8 mouse cellular contexts compared by ENCODE assay signal in the genomic region with DNA sequence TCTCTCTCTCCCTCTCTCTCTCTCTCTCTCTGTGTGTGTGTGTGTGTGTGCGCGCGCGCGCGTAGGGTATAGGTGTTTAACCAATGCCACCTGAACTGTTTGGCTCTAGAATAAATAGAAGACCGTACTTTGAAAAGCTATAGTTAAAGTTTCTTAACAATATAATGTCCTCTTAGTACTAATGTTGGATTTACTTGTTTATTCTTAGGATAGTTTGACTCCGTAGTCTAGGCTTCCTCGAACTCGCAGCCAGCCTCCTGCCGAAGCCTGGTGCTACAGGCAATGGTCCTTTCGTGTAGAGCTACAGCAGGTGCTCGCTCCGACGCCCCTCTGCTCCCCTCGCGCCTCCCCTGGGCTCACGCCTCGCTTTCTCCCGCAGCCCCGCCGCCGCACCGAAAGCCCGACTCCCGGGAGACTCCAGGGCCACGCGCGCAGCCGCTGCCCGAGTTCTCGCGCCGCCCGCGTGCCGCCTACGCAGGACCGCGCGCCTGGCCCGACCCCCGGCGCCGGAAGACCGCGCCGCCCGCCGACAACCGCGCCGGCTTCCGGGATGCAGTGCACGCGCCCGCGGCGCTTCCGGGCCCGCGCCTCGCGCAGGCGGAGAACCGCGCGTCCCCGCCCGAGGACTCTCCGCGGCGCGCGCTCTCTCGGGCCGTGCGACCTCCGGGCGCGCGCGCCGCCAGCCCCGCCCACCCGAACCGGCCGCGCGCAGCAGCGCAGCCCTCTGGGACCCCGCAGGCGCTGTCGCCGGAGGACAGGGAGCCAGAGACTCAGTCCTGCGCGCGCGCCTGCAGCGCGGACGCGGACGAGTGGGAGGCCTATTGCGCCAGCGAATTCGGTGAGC. TPM values are rescaled to one million over a fixed set of nuclear protein-coding genes. Genes with fewer than 3 reads are reported as not detected.
DNase-seq lines count a peak whose midpoint lies in the region; ATAC-seq and TF ChIP-seq lines count a peak whose summit lies in the region.

No protein-coding gene starts in this region.

- TF ChIP-seq CTCF in G1E (IDR thresholded peaks at IDR 0.05; ENCODE audit: low read depth, low read length): no peak
- no peak for TF ChIP-seq CTCF in heart, postnatal 0 days (IDR thresholded peaks at IDR 0.05; ENCODE audit: low read depth)
- no peak for TF ChIP-seq CTCF in lung, adult 2 months (IDR thresholded peaks at IDR 0.05; ENCODE audit: insufficient read depth, low read length)
- TF ChIP-seq CTCF in thymus, adult 2 months (IDR thresholded peaks at IDR 0.05; ENCODE audit: borderline replicate concordance, control insufficient read depth, extremely low read depth, insufficient read depth, low read length, poor library complexity): peak; percentile 64; the same call in 1 of the 2 replicates

- peak; percentile 72 for ATAC-seq in G1E (ENCODE audit: extremely low read depth, insufficient number of reproducible peaks, low FRiP score, poor library complexity, severe bottlenecking)
- peak; percentile 92 for ATAC-seq in forebrain, embryonic 12.5 days (ENCODE audit: low FRiP score)
- ATAC-seq in heart, postnatal 0 days (ENCODE audit: insufficient read depth, low read depth): peak; percentile 89

- peak; percentile 92 for DNase-seq in G1E (ENCODE audit: low spot score)
- DNase-seq in c-Kit-positive CD71-positive TER-119-positive erythroid progenitor cells, embryonic 14.5 days (ENCODE audit: low spot score): peak; percentile 74
- peak; percentile 88 for DNase-seq in heart, postnatal 0 days (ENCODE audit: low spot score)
- DNase-seq in kidney, postnatal 4 days: peak; percentile 91 to 96
- peak; percentile 82 for DNase-seq in lung, adult 2 months
- DNase-seq in ovary, adult 18-20 months (ENCODE audit: low spot score): peak; percentile 81
- DNase-seq in thymus, adult 2 months: peak; percentile 92

- H3K36me3 ChIP-seq in G1E (replicated peaks): peaks cover 6% of the 10 kb centered on the region
- no peaks in the 10 kb centered on the region for H3K36me3 ChIP-seq in forebrain, embryonic 12.5 days (replicated peaks)
- no peaks in the 10 kb centered on the region for H3K36me3 ChIP-seq in heart, postnatal 0 days (replicated peaks; ENCODE audit: control insufficient read depth, insufficient read depth, low read length)
- no peaks in the 10 kb centered on the region for H3K36me3 ChIP-seq in thymus, adult 2 months (ENCODE audit: control insufficient read depth, insufficient read depth, low read length)

- H3K27me3 ChIP-seq in G1E (ENCODE audit: insufficient read depth, low read length): peaks cover 30% of the 10 kb centered on the region
- H3K27me3 ChIP-seq in forebrain, embryonic 12.5 days: 0 out of 2 replicates have a peak, but pooled peaks cover 16% of the 10 kb centered on the region
- H3K27me3 ChIP-seq in heart, postnatal 0 days (ENCODE audit: control insufficient read depth, insufficient read depth, low read length): peaks cover 4% of the 10 kb centered on the region; the same call in 1 of the 2 replicates
- peaks cover 13% of the 10 kb centered on the region; the same call in 1 of the 2 replicates for H3K27me3 ChIP-seq in thymus, adult 2 months (ENCODE audit: control insufficient read depth, insufficient read depth, low read length)

- WGBS in forebrain, embryonic 12.5 days: under 1% methylated on average over 107 of the region's 107 CpGs
- under 1% methylated on average over 87 of the region's 107 CpGs for WGBS in heart, postnatal 0 days
- 5% methylated on average over 102 of the region's 107 CpGs for WGBS in lung, adult 2 months
- 3% methylated on average over 106 of the region's 107 CpGs for WGBS in thymus, adult 2 months

- TF ChIP-seq EP300 in heart, postnatal 0 days (IDR thresholded peaks at IDR 0.05; ENCODE audit: low read depth): no peak

- H3K4me3 ChIP-seq in G1E (ENCODE audit: low read depth, low read length): peak overlapping the region; percentile 81
- H3K4me3 ChIP-seq in forebrain, embryonic 12.5 days (replicated peaks): peak overlapping the region; percentile 63
- H3K4me3 ChIP-seq in heart, postnatal 0 days (ENCODE audit: low read depth, low read length): peak overlapping the region; percentile 63
- H3K4me3 ChIP-seq in lung, adult 2 months (replicated peaks; ENCODE audit: extremely low read depth, low read depth, low read length): peak overlapping the region; percentile 99
- peak overlapping the region; percentile 61 for H3K4me3 ChIP-seq in thymus, adult 2 months (ENCODE audit: control insufficient read depth, insufficient read depth, low read length)

- H3K27ac ChIP-seq in forebrain, embryonic 12.5 days: peak overlapping the region; percentile 85
- peak overlapping the region; percentile 80 for H3K27ac ChIP-seq in heart, postnatal 0 days (ENCODE audit: low read depth)
- no peak overlapping the region for H3K27ac ChIP-seq in thymus, adult 2 months (ENCODE audit: control insufficient read depth, insufficient read depth, low read length)

- peaks cover 35% of the 10 kb centered on the region for H3K4me1 ChIP-seq in G1E (ENCODE audit: insufficient read depth, low read depth, low read length)
- H3K4me1 ChIP-seq in forebrain, embryonic 12.5 days: peaks cover 56% of the 10 kb centered on the region
- H3K4me1 ChIP-seq in heart, postnatal 0 days (ENCODE audit: control insufficient read depth, insufficient read depth): peaks cover 13% of the 10 kb centered on the region; the same call in 1 of the 2 replicates
- H3K4me1 ChIP-seq in lung, adult 2 months (ENCODE audit: control insufficient read depth, insufficient read depth, low read length): peaks cover 10% of the 10 kb centered on the region
- H3K4me1 ChIP-seq in thymus, adult 2 months (replicated peaks; ENCODE audit: control insufficient read depth, insufficient read depth, low read length): peaks cover 21% of the 10 kb centered on the region

- no peaks in the 10 kb centered on the region for H3K9me3 ChIP-seq in G1E (replicated peaks)
- H3K9me3 ChIP-seq in forebrain, embryonic 12.5 days: no peaks in the 10 kb centered on the region
- H3K9me3 ChIP-seq in heart, postnatal 0 days (replicated peaks; ENCODE audit: control insufficient read depth, low read length): no peaks in the 10 kb centered on the region

- H3K9ac ChIP-seq in forebrain, embryonic 12.5 days: peak overlapping the region; percentile 69
- peak overlapping the region; percentile 59 for H3K9ac ChIP-seq in heart, postnatal 0 days (replicated peaks; ENCODE audit: low read depth, low read length)

- H3K4me2 ChIP-seq in forebrain, embryonic 12.5 days: peak overlapping the region; percentile 66
- H3K4me2 ChIP-seq in heart, postnatal 0 days (ENCODE audit: low read depth, low read length): peak overlapping the region; percentile 84

- TF ChIP-seq POLR2A in lung, adult 2 months (IDR thresholded peaks at IDR 0.05; ENCODE audit: borderline replicate concordance, extremely low read depth, low read depth, low read length): peak; percentile 50; the same call in 1 of the 2 replicates
- TF ChIP-seq POLR2A in thymus, adult 2 months (IDR thresholded peaks at IDR 0.05; ENCODE audit: control insufficient read depth, extremely low read depth, insufficient read depth, low read length, poor library complexity): peak; percentile 74

RNA-seq across cellular contexts. Expression of gene 1810010H24Rik, which starts 2.2 kb away (rescaled TPM):
- total RNA-seq in G1E (2014; fragmentation: Nextera tagmentation) (2.6 and 5.5 TPM in 2 replicates), G1E (2017) (0.87 and 1.3 TPM in 2 replicates)
- 0.62 and 0.63 TPM in 2 replicates for polyA plus RNA-seq in G1E (2012)
- polyA plus RNA-seq in forebrain, embryonic 12.5 days (2016; fragmentation: Nextera tagmentation; extraction: Ambion mirVana): 2.4 and 3.1 TPM in 2 replicates
- 1.7 and 4.0 TPM in 2 replicates for total RNA-seq in heart, postnatal 0 days (2014; rRNA removed; ENCODE audit: low replicate concordance)
- 2.6 and 3.4 TPM in 2 replicates for polyA plus RNA-seq in heart, postnatal 0 days (2015; fragmentation: Nextera tagmentation; extraction: Ambion mirVana)
- polyA plus RNA-seq in lung, adult 2 months (2012; rRNA removed): 39.7 and 53.1 TPM in 2 replicates
- polyA plus RNA-seq in thymus, adult 2 months (2012; rRNA removed): 0.97 and 1.3 TPM in 2 replicates

RNA-seq across cellular contexts. Expression of gene Kpna2, which starts 28.3 kb away (rescaled TPM):
- total RNA-seq in G1E (2014; fragmentation: Nextera tagmentation) (302 and 432 TPM in 2 replicates), G1E (2017) (62.0 and 66.2 TPM in 2 replicates)
- polyA plus RNA-seq in G1E (2012): 13.7 and 16.5 TPM in 2 replicates
- polyA plus RNA-seq in forebrain, embryonic 12.5 days (2016; fragmentation: Nextera tagmentation; extraction: Ambion mirVana): 567 and 599 TPM in 2 replicates
- 177 and 180 TPM in 2 replicates for total RNA-seq in heart, postnatal 0 days (2014; rRNA removed; ENCODE audit: low replicate concordance)
- polyA plus RNA-seq in heart, postnatal 0 days (2015; fragmentation: Nextera tagmentation; extraction: Ambion mirVana): 109 and 124 TPM in 2 replicates
- polyA plus RNA-seq in lung, adult 2 months (2012; rRNA removed): 3.0 and 13.6 TPM in 2 replicates
- polyA plus RNA-seq in thymus, adult 2 months (2012; rRNA removed): 103 and 134 TPM in 2 replicates
